Mouse (Mus musculus) liver, embryonic 15.5 days (tissue): ENCODE data around the gene Exoc3l2. TPM values are rescaled to one million over a fixed set of nuclear protein-coding genes. Genes with fewer than 3 reads are reported as not detected.
A peak's percentile ranks its signal among the peaks of the same experiment; 100 is the strongest.

ENCODE experiments used
- ATAC-seq: fragments of 200-750 bp; cut with Nextera tagmentation; 2 replicates; pipeline ENCODE4 v1.8.0; 2017; ENCODE audit warnings: moderate number of reproducible peaks, mild to moderate bottlenecking, moderate library complexity; ENCODE audit not compliant: insufficient read depth
- H3K27ac ChIP-seq: fragments of 300-500 bp; sonication (generic); replicated peaks from 2 replicates; pipeline ENCODE4 v1.5.1; 2015; ENCODE audit warnings: mild to moderate bottlenecking, inconsistent platforms
- H3K27me3 ChIP-seq: fragments of 300-500 bp; sonication (generic); 2 replicates; pipeline ENCODE4 v1.6.1; 2015; ENCODE audit warnings: mild to moderate bottlenecking, inconsistent platforms
- H3K36me3 ChIP-seq: fragments of 300-500 bp; sonication (generic); replicated peaks from 2 replicates; pipeline ENCODE4 v1.6.1; 2015; ENCODE audit warnings: moderate library complexity, mild to moderate bottlenecking, inconsistent platforms
- H3K4me1 ChIP-seq: fragments of 300-500 bp; sonication (generic); replicated peaks from 2 replicates; pipeline ENCODE4 v1.6.1; 2015; ENCODE audit warnings: inconsistent platforms
- H3K4me2 ChIP-seq: fragments of 300-500 bp; sonication (generic); 2 replicates; pipeline ENCODE4 v1.6.1; 2015; ENCODE audit warnings: moderate library complexity, mild to moderate bottlenecking, inconsistent platforms
- H3K4me3 ChIP-seq: fragments of 300-500 bp; sonication (generic); replicated peaks from 2 replicates; pipeline ENCODE4 v1.5.1; 2015; ENCODE audit warnings: mild to moderate bottlenecking, inconsistent platforms
- H3K9ac ChIP-seq: fragments of 300-500 bp; sonication (generic); 2 replicates; pipeline ENCODE4 v1.6.1; 2015; ENCODE audit warnings: moderate library complexity, mild to moderate bottlenecking, inconsistent platforms
- H3K9me3 ChIP-seq: fragments of 300-500 bp; sonication (generic); replicated peaks from 2 replicates; pipeline ENCODE4 v1.6.1; 2016; ENCODE audit warnings: inconsistent platforms
- WGBS: fragments of 180-500 bp; shearing (Covaris S2); methylation state at CpG from one replicate; pipeline ENCODE4 v1.1.7; 2015; ENCODE audit warnings: mixed read lengths; ENCODE audit not compliant: insufficient replicate concordance; 5-methylcytosine and 5-hydroxymethylcytosine counted together
- polyA plus RNA-seq: library from polyadenylated mRNA; unstranded; fragments of >200 nt; fragmentation: Nextera tagmentation; extraction: Ambion mirVana; gene quantifications from 2 replicates; pipeline ENCODE4 v1.2.1, GENCODE M21; 2015

Gene Exoc3l2
- polyA plus RNA-seq, 1 experiment from 2014 or later: 0.85 TPM

- WGBS: under 1% methylated on average over 64 of the region's 64 CpGs
- peaks cover 76% of the 10 kb centered on the region for H3K27me3 ChIP-seq
- H3K27ac ChIP-seq: no peak overlapping the region
- 0 out of 2 replicates have a peak, but pooled peaks cover 3% of the 10 kb centered on the region for H3K36me3 ChIP-seq
- peaks cover 28% of the 10 kb centered on the region for H3K4me1 ChIP-seq
- no peaks in the 10 kb centered on the region for H3K9me3 ChIP-seq
- peak; percentile 13; the same call in 1 of the 2 replicates for ATAC-seq
- H3K4me2 ChIP-seq: peak overlapping the region; percentile 61
- no peak overlapping the region for H3K9ac ChIP-seq
- peak overlapping the region; percentile 37 for H3K4me3 ChIP-seq
These were observed 60.8 kb downstream of the Exoc3l2 start for GRCm38 (mm10) chr7:19523757-19524419.

- no peak overlapping the region for H3K9ac ChIP-seq
- H3K27me3 ChIP-seq: peaks cover 70% of the 10 kb centered on the region
- no peak overlapping the region for H3K27ac ChIP-seq
- H3K4me2 ChIP-seq: peak overlapping the region; percentile 61
- ATAC-seq: no peak
- no peaks in the 10 kb centered on the region for H3K9me3 ChIP-seq
- H3K36me3 ChIP-seq: peaks cover 8% of the 10 kb centered on the region
- H3K4me3 ChIP-seq: peak overlapping the region; percentile 37; the same call in 1 of the 2 replicates
- WGBS: 20% methylated on average over 24 of the region's 24 CpGs
- H3K4me1 ChIP-seq: peaks cover 27% of the 10 kb centered on the region
These were observed 61.4 kb downstream of the Exoc3l2 start for GRCm38 (mm10) chr7:19524420-19525104.

- Histone ChIP-seq H3K4me2 (no peak overlapping the region), H3K4me1 (peaks cover 22% of the 10 kb centered on the region), H3K4me3 (no peak overlapping the region), H3K27ac (no peak overlapping the region), H3K9me3 (no peaks in the 10 kb centered on the region), H3K36me3 (peaks cover 13% of the 10 kb centered on the region), H3K9ac (no peak overlapping the region), H3K27me3 (peaks cover 64% of the 10 kb centered on the region)
- 53% methylated on average over 2 of the region's 2 CpGs for WGBS
- ATAC-seq: no peak
These were observed 62.0 kb downstream of the Exoc3l2 start for GRCm38 (mm10) chr7:19525105-19525481.

DNA sequence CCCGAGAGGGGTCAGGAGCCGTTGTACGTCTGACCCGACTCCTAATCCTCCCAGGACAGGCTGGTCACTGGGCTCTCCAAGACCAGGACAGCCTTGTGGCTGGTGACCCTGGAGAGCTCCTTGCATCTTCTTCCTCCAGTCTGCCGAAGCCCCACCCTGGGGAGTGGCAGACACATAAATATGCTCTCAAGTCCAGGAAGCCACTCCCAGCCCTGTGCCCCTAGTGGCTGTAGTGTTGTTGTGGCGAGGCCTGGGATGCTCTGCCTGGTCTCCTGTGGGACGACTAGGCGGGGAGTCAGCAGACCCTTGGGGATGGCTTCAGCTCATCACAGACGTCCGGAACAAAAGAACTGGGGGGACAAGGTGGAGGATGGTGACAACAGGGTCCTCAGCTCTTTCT lies 67.9 kb downstream of the Exoc3l2 start:
- Histone ChIP-seq H3K4me3 (no peak overlapping the region), H3K9me3 (no peaks in the 10 kb centered on the region), H3K4me1 (0 out of 2 replicates have a peak, but pooled peaks cover 3% of the 10 kb centered on the region), H3K27ac (no peak overlapping the region), H3K36me3 (peaks cover 72% of the 10 kb centered on the region), H3K27me3 (peaks cover 5% of the 10 kb centered on the region; the same call in 1 of the 2 replicates), H3K9ac (no peak overlapping the region), H3K4me2 (no peak overlapping the region)
- ATAC-seq: no peak
- WGBS: 71% methylated on average over 10 of the region's 10 CpGs

- ATAC-seq: no peak
- Histone ChIP-seq H3K9ac (no peak overlapping the region), H3K9me3 (no peaks in the 10 kb centered on the region), H3K27me3 (no peaks in the 10 kb centered on the region), H3K4me3 (no peak overlapping the region), H3K36me3 (peaks cover 78% of the 10 kb centered on the region), H3K4me2 (no peak overlapping the region), H3K4me1 (0 out of 2 replicates have a peak, but pooled peaks cover 3% of the 10 kb centered on the region), H3K27ac (no peak overlapping the region)
- WGBS: 88% methylated on average over 14 of the region's 14 CpGs
These were observed 69.1 kb downstream of the Exoc3l2 start for GRCm38 (mm10) chr7:19532240-19532639.

GRCm38 (mm10) chr7:19534676-19535075 lies 71.5 kb downstream of the Exoc3l2 start:
- Histone ChIP-seq H3K4me1 (0 out of 2 replicates have a peak, but pooled peaks cover 3% of the 10 kb centered on the region), H3K27me3 (no peaks in the 10 kb centered on the region), H3K4me3 (no peak overlapping the region), H3K9me3 (no peaks in the 10 kb centered on the region), H3K27ac (no peak overlapping the region), H3K9ac (no peak overlapping the region), H3K4me2 (no peak overlapping the region), H3K36me3 (peaks cover 74% of the 10 kb centered on the region)
- WGBS: 89% methylated on average over 10 of the region's 10 CpGs
- no peak for ATAC-seq

GRCm38 (mm10) chr7:19540771-19541566 lies 77.8 kb downstream of the Exoc3l2 start:
- Histone ChIP-seq H3K9ac (no peak overlapping the region), H3K27me3 (no peaks in the 10 kb centered on the region), H3K9me3 (no peaks in the 10 kb centered on the region), H3K27ac (no peak overlapping the region), H3K4me2 (no peak overlapping the region), H3K36me3 (peaks cover 22% of the 10 kb centered on the region), H3K4me3 (no peak overlapping the region), H3K4me1 (peaks cover 32% of the 10 kb centered on the region)
- no peak for ATAC-seq
- WGBS: 92% methylated on average over 2 of the region's 2 CpGs

- H3K4me3 ChIP-seq: no peak overlapping the region
- H3K9me3 ChIP-seq: no peaks in the 10 kb centered on the region
- no peaks in the 10 kb centered on the region for H3K27me3 ChIP-seq
- ATAC-seq: no peak
- no peak overlapping the region for H3K27ac ChIP-seq
- H3K9ac ChIP-seq: no peak overlapping the region
- WGBS: 84% methylated on average over 7 of the region's 7 CpGs
- H3K4me1 ChIP-seq: peaks cover 39% of the 10 kb centered on the region
- peaks cover 18% of the 10 kb centered on the region for H3K36me3 ChIP-seq
- H3K4me2 ChIP-seq: no peak overlapping the region
These were observed 78.6 kb downstream of the Exoc3l2 start for GRCm38 (mm10) chr7:19541681-19542154.

- ATAC-seq: no peak
- Histone ChIP-seq H3K27me3 (no peaks in the 10 kb centered on the region), H3K4me3 (no peak overlapping the region), H3K27ac (no peak overlapping the region), H3K9ac (no peak overlapping the region), H3K36me3 (peaks cover 16% of the 10 kb centered on the region), H3K4me1 (peaks cover 44% of the 10 kb centered on the region), H3K9me3 (no peaks in the 10 kb centered on the region), H3K4me2 (no peak overlapping the region)
- 62% methylated on average over 8 of the region's 8 CpGs for WGBS
These were observed 79.1 kb downstream of the Exoc3l2 start for GRCm38 (mm10) chr7:19542155-19542691.

DNA sequence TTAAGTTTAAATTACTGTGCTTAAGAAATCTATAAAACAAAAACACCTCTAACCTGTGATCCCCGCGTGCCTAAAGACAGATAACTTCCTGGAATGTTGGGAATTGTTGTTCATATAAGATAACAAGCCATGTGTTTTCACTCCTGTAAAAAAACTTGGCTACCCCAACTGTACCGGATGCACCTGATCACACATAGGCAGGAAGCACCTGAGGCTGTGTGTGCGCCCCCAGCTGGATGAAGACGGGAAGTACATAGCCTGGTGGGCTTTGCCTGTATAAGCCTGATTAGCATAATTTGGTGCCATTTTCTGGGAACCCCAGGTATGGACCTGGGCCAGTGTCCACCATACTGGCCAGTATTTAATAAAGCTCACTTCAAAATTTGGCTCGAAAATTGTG lies 80.5 kb downstream of the Exoc3l2 start:
- no peak for ATAC-seq
- Histone ChIP-seq H3K9me3 (no peaks in the 10 kb centered on the region), H3K27ac (no peak overlapping the region), H3K4me2 (no peak overlapping the region), H3K4me3 (no peak overlapping the region), H3K9ac (no peak overlapping the region), H3K4me1 (peaks cover 58% of the 10 kb centered on the region), H3K27me3 (no peaks in the 10 kb centered on the region), H3K36me3 (peaks cover 10% of the 10 kb centered on the region; the same call in 1 of the 2 replicates)
- WGBS: 46% methylated on average over 6 of the region's 6 CpGs
